Mouse (Mus musculus): ENCODE results near the gene Prss57.
A peak's percentile ranks its signal among the peaks of the same experiment; 100 is the strongest.

DNA sequence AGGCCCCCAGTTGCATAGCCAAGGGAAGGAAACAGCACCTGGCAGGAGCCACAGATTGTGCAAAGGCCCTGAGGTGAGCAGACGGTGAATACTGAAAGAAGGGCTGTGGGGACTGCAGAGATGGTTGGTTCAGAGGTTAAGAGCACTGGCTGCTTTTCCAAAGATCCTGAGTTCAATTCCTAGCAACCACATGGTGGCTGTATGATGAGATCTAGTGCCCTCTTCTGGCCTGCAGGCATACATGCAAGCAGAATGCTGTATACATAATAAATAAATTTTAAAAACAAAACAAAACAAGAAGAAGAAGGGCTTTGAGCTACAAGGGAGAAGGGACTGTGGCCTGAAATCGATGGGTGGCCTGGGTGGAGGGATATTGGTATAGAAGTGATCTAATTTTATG is 26.4 kb upstream of the Prss57 start:
- TF ChIP-seq CTCF (IDR thresholded peaks at IDR 0.05; ENCODE audit: borderline replicate concordance, extremely low read depth, insufficient read depth, insufficient read length) (peak; percentile 19; the same call in 1 of the 2 replicates), POLR2A (IDR thresholded peaks at IDR 0.05; ENCODE audit: borderline replicate concordance, extremely low read depth, insufficient read depth, insufficient read length, poor library complexity, severe bottlenecking) (no peak)

Data from brain, embryonic 14.5 days (tissue).